Mouse (Mus musculus): ENCODE data around the gene Gm21977.
"Not testable (repeated sequence)": the region's sequence is repeated elsewhere in the genome, so short reads cannot be mapped to it uniquely, and the experiment has no call there.

Gm21977 gene

GRCm38 (mm10) chr14:42853377-42853776 lies at the start of gene Gm21977:
TSS of gene Gm21977 (minus strand) at chr14:42853477.
- DNase-seq = not testable (repeated sequence)
